Mouse (Mus musculus): ENCODE data around the gene Gpr108. TPM values are rescaled to one million over a fixed set of nuclear protein-coding genes. Genes with fewer than 3 reads are reported as not detected.

Gpr108 gene
- polyA plus RNA-seq, 1 experiment, result 33.5 TPM

- Histone ChIP-seq H3K4me1 (ENCODE audit: control insufficient read depth, insufficient read depth, low read length) (no peaks in the 10 kb centered on the region), H3K4me3 (ENCODE audit: insufficient read depth, low read length) (no peak overlapping the region), H3K27ac (ENCODE audit: insufficient read depth, low read length) (no peak overlapping the region)
- TF ChIP-seq CTCF (IDR thresholded peaks at IDR 0.05; ENCODE audit: borderline replicate concordance, insufficient read depth, low read length) (no peak), POLR2A (IDR thresholded peaks at IDR 0.05; ENCODE audit: low read depth, low read length) (no peak)
Measured at GRCm38 (mm10) chr17:57219884-57220207, 28.4 kb downstream of the Gpr108 start.

GRCm38 (mm10) chr17:57219167-57219883 lies 28.9 kb downstream of the Gpr108 start:
- no peak overlapping the region for H3K4me3 ChIP-seq (ENCODE audit: insufficient read depth, low read length)
- TF ChIP-seq POLR2A (IDR thresholded peaks at IDR 0.05; ENCODE audit: low read depth, low read length), result no peak
- TF ChIP-seq CTCF (IDR thresholded peaks at IDR 0.05; ENCODE audit: borderline replicate concordance, insufficient read depth, low read length), result peak; percentile 81
- H3K27ac ChIP-seq (ENCODE audit: insufficient read depth, low read length), result no peak overlapping the region
- H3K4me1 ChIP-seq (ENCODE audit: control insufficient read depth, insufficient read depth, low read length), result no peaks in the 10 kb centered on the region

- no peak for TF ChIP-seq CTCF (IDR thresholded peaks at IDR 0.05; ENCODE audit: borderline replicate concordance, insufficient read depth, low read length)
- Histone ChIP-seq H3K27ac (ENCODE audit: insufficient read depth, low read length) (no peak overlapping the region), H3K4me1 (ENCODE audit: control insufficient read depth, insufficient read depth, low read length) (no peaks in the 10 kb centered on the region), H3K4me3 (ENCODE audit: insufficient read depth, low read length) (no peak overlapping the region)
Measured at GRCm38 (mm10) chr17:57218335-57218900, 29.8 kb downstream of the Gpr108 start.

DNA sequence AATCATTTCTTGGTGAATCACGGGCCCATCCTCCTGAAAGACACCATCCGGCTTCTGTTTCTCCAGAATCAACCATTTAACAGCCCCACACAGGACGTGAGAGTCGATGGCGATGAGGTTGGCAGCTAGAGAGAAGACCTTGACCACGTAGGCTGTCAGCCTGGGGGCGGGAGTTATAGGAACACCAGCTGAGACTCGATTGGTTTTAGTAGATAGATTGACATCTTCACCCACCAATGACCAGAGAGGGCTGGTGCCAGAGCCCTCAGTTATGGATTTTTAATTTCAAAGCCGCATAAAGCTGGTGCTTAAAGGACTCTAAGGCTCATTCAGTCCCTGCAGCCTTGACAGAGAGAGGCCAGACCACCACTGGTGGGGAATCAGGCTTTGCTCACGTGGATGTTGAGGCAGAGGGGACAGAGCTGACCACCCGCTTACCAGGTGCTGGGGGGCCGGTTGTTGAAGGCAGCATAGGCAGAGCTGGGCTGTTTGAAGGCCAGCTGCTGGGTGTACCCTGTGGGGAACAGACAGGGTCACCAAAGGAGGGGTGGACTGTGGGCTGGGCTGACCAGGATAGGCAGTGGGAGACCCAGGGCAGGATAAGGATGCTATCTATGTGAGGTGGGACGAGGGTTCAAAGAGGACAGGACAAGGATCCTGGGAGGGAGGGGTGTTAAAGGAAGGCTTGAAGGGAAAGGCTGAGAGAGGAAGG lies 33.4 kb downstream of the Gpr108 start:
- TF ChIP-seq POLR2A (IDR thresholded peaks at IDR 0.05; ENCODE audit: low read depth, low read length) (no peak), CTCF (IDR thresholded peaks at IDR 0.05; ENCODE audit: borderline replicate concordance, insufficient read depth, low read length) (no peak)
- H3K27ac ChIP-seq (ENCODE audit: insufficient read depth, low read length), result no peak overlapping the region
- H3K4me3 ChIP-seq (ENCODE audit: insufficient read depth, low read length), result no peak overlapping the region
- no peaks in the 10 kb centered on the region for H3K4me1 ChIP-seq (ENCODE audit: control insufficient read depth, insufficient read depth, low read length)

DNA sequence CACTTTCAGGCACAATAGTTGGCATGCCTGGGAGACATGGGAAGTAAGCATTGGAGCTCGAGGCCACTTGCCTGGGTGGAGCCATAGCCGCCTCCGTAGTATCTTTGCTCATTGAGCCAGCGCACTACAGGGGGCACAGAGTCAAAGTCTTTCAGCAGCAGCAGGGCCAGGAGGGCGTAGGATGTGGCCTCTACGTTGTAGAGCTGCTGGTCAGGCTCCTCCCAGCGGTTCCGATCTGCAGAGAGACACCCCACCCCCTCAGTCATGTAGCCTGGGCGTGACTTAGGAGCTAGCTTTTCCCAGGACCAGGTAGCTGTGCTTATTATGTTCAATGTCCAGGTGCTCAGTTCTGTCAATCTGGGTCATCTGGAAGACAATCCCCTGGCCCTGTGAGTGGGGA lies 36.7 kb downstream of the Gpr108 start:
- TF ChIP-seq CTCF (IDR thresholded peaks at IDR 0.05; ENCODE audit: borderline replicate concordance, insufficient read depth, low read length) (no peak), POLR2A (IDR thresholded peaks at IDR 0.05; ENCODE audit: low read depth, low read length) (no peak)
- H3K27ac ChIP-seq (ENCODE audit: insufficient read depth, low read length), result no peak overlapping the region

GRCm38 (mm10) chr17:57209330-57209729 lies 38.9 kb downstream of the Gpr108 start:
- TF ChIP-seq CTCF (IDR thresholded peaks at IDR 0.05; ENCODE audit: borderline replicate concordance, insufficient read depth, low read length) (no peak), POLR2A (IDR thresholded peaks at IDR 0.05; ENCODE audit: low read depth, low read length) (no peak)
- no peaks in the 10 kb centered on the region for H3K4me1 ChIP-seq (ENCODE audit: control insufficient read depth, insufficient read depth, low read length)
- no peak overlapping the region for H3K4me3 ChIP-seq (ENCODE audit: insufficient read depth, low read length)
- no peak overlapping the region for H3K27ac ChIP-seq (ENCODE audit: insufficient read depth, low read length)

More for the DNA sequence above, 36.7 kb downstream of the Gpr108 start:
- no peaks in the 10 kb centered on the region for H3K4me1 ChIP-seq (ENCODE audit: control insufficient read depth, insufficient read depth, low read length)
- no peak overlapping the region for H3K4me3 ChIP-seq (ENCODE audit: insufficient read depth, low read length)

DNA sequence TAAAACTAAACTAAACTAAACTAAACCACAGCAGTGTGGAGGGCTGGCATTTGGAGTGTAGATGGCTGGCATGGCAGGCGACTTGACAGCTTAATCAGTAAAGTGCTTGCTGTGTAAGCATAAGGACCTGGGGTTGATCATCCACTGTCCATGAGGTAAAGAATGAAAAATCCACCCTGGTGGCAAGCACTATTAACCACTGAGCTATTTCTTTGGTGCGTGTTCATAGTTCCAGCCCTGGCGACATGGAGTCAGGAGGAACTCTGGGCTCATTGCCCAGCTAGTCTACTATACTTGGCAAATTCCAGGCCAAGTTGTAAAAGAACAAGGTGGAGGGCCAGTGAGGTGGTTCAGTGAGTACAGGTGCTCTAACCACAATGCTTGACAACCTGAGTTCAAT lies 40.3 kb downstream of the Gpr108 start:
- Histone ChIP-seq H3K4me3 (ENCODE audit: insufficient read depth, low read length) (no peak overlapping the region), H3K4me1 (ENCODE audit: control insufficient read depth, insufficient read depth, low read length) (no peaks in the 10 kb centered on the region), H3K27ac (ENCODE audit: insufficient read depth, low read length) (no peak overlapping the region)
- TF ChIP-seq CTCF (IDR thresholded peaks at IDR 0.05; ENCODE audit: borderline replicate concordance, insufficient read depth, low read length) (no peak), POLR2A (IDR thresholded peaks at IDR 0.05; ENCODE audit: low read depth, low read length) (no peak)

- H3K4me1 ChIP-seq (ENCODE audit: control insufficient read depth, insufficient read depth, low read length), result no peaks in the 10 kb centered on the region
- no peak overlapping the region for H3K4me3 ChIP-seq (ENCODE audit: insufficient read depth, low read length)
- no peak overlapping the region for H3K27ac ChIP-seq (ENCODE audit: insufficient read depth, low read length)
- no peak for TF ChIP-seq CTCF (IDR thresholded peaks at IDR 0.05; ENCODE audit: borderline replicate concordance, insufficient read depth, low read length)
- TF ChIP-seq POLR2A (IDR thresholded peaks at IDR 0.05; ENCODE audit: low read depth, low read length), result no peak
Measured at GRCm38 (mm10) chr17:57201841-57202724, 46.2 kb downstream of the Gpr108 start.

GRCm38 (mm10) chr17:57198252-57198651 lies 50.0 kb downstream of the Gpr108 start:
- Histone ChIP-seq H3K27ac (ENCODE audit: insufficient read depth, low read length) (no peak overlapping the region), H3K4me3 (ENCODE audit: insufficient read depth, low read length) (no peak overlapping the region), H3K4me1 (ENCODE audit: control insufficient read depth, insufficient read depth, low read length) (no peaks in the 10 kb centered on the region)
- no peak for TF ChIP-seq CTCF (IDR thresholded peaks at IDR 0.05; ENCODE audit: borderline replicate concordance, insufficient read depth, low read length)
- no peak for TF ChIP-seq POLR2A (IDR thresholded peaks at IDR 0.05; ENCODE audit: low read depth, low read length)

Measured in embryonic fibroblast, embryonic 13.5 days (primary cell).